Mouse (Mus musculus): ENCODE measurements around the gene Mybl2.

Gene Mybl2

DNA sequence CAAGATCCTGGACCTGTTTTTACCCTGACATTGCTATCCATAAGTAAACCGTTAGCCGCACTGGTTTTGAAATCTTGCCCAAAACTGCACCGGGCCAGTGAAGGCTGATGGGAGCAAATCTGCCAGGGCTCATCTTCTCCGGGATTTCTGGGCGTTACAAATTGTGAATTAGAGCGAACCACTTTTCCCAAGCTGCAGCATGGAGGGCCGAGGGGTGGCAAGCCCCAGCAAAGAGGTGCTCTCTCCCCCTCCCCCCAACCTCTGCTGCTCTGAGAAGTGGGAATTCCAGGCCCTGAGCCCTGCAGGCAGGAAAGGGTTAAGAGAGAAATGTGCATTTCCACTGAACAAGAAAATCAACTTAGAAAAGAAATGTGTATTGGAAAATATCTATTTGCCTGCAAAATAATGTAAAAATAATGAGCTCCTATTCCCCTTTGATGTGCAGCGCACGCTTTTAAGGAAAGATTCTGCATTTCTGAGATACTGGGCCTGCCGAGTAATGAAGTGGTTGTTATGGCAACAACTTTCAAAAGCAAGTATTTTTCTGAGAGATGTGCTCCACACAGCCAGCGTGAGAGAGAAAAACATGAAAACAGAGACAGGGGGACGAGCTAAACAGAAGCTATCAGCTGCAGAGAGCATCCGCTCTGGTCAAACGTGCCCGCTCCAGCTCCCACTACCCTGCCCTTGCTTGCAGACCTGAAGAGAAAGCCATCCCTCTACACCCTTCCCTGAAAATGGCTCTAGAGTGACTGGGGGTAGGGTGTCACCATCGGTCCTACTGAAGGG lies 57.1 kb downstream of the Mybl2 start:
- no peak for DNase-seq (ENCODE audit: low spot score)

GRCm38 (mm10) chr2:163120626-163121352 lies 66.3 kb downstream of the Mybl2 start:
- no peak for DNase-seq (ENCODE audit: low spot score)

GRCm38 (mm10) chr2:163121353-163121660 lies 66.8 kb downstream of the Mybl2 start:
- no peak for DNase-seq (ENCODE audit: low spot score)

GRCm38 (mm10) chr2:163122319-163122718 lies 67.8 kb downstream of the Mybl2 start:
- DNase-seq (ENCODE audit: low spot score): no peak

GRCm38 (mm10) chr2:163123496-163123895 lies 69.0 kb downstream of the Mybl2 start:
- DNase-seq (ENCODE audit: low spot score): no peak

- no peak for DNase-seq (ENCODE audit: low spot score)
Measured at GRCm38 (mm10) chr2:163130837-163131236, 76.3 kb downstream of the Mybl2 start.

GRCm38 (mm10) chr2:163132314-163132713 lies 77.8 kb downstream of the Mybl2 start:
- DNase-seq (ENCODE audit: low spot score): no peak
